Mouse (Mus musculus): ENCODE measurements around the gene Kcnrg. TPM values are rescaled to one million over a fixed set of nuclear protein-coding genes. Genes with fewer than 3 reads are reported as not detected.
"Not testable (repeated sequence)": the region's sequence is repeated elsewhere in the genome, so short reads cannot be mapped to it uniquely, and the experiment has no call there.

Kcnrg gene
- polyA plus RNA-seq, 1 experiment from 2014 or later, result 1.7 TPM

GRCm38 (mm10) chr14:61599057-61599806, 8.0 kb upstream of the Kcnrg start:
- peaks cover 17% of the 10 kb centered on the region for H3K4me1 ChIP-seq
- no peaks in the 10 kb centered on the region for H3K9me3 ChIP-seq
- peak overlapping the region; percentile 85 for H3K27ac ChIP-seq
- peak overlapping the region; percentile 87 for H3K4me3 ChIP-seq (replicated peaks)
- peak overlapping the region; percentile 79 for H3K9ac ChIP-seq
- peaks cover 13% of the 10 kb centered on the region for H3K36me3 ChIP-seq (replicated peaks)
- H3K4me2 ChIP-seq, result peak overlapping the region; percentile 55
- peak; percentile 95 for ATAC-seq (ENCODE audit: low FRiP score)
- H3K27me3 ChIP-seq, result no peaks in the 10 kb centered on the region
- WGBS, result 6% methylated on average over 44 of the region's 44 CpGs

DNA sequence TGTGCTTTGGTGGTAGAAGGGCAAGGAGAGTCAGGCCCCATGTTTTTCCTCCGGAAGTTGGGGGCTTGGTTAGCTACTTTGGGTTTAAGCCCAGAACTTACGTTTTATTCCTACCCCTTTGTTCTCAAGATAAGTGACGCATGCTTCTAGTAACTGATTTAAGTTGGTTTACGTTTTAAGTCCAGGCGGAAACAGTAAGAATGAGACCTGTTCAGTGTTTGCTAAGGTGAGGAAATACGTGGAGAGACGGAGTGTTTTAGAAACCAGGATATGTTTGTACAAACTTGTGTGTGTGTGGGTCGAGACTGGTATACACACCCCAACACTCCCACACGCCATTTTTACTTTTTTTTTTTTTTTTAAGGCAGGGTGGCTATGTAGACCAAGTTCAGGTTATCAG, 5.9 kb upstream of the Kcnrg start:
- H3K4me3 ChIP-seq (replicated peaks), result no peak overlapping the region
- H3K9me3 ChIP-seq, result no peaks in the 10 kb centered on the region
- no peaks in the 10 kb centered on the region for H3K27me3 ChIP-seq
- no peak overlapping the region for H3K27ac ChIP-seq
- 91% methylated on average over 9 of the region's 9 CpGs for WGBS
- H3K36me3 ChIP-seq (replicated peaks), result peaks cover 33% of the 10 kb centered on the region
- no peak for ATAC-seq (ENCODE audit: low FRiP score)
- H3K4me1 ChIP-seq, result peaks cover 17% of the 10 kb centered on the region
- peak overlapping the region; percentile 55 for H3K4me2 ChIP-seq
- H3K9ac ChIP-seq, result no peak overlapping the region

DNA sequence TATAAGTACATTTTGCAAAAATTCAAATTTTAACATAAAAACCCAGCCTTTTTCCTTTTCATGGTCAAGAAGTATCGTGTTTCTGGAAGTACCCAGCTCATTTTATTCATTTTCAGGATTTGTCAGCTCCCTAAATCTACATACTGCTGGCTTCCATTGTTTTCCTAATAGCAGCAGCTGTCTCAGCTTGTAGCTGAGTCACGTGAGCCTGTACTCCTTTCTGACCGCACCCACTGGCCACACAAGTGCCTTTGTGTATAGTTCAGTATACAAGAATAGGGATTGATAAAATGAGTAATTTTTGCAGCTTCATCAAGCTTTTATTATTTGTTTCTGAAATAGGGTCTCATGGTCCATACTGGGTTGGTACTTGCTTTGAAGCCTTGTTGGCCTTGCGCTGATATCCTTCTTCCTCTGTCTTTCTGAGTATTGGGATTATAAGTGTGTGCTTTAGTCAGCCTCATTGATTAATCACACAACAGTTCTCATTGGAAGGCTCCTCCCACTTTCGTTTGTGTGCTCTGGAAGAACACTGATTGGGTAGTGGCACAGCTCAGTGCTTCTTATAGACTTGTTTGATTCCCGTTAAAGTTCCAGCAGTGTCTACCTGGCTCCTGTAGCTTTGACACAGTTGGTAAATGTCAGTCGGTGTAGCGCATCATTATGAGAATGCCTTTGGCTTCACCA, 4.0 kb upstream of the Kcnrg start:
- peaks cover 37% of the 10 kb centered on the region for H3K36me3 ChIP-seq (replicated peaks)
- 66% methylated on average over 8 of the region's 8 CpGs for WGBS
- peaks cover 17% of the 10 kb centered on the region for H3K4me1 ChIP-seq
- no peak overlapping the region for H3K4me2 ChIP-seq
- H3K9me3 ChIP-seq, result no peaks in the 10 kb centered on the region
- H3K27ac ChIP-seq, result peak overlapping the region; percentile 27; the same call in 1 of the 2 replicates
- no peaks in the 10 kb centered on the region for H3K27me3 ChIP-seq
- ATAC-seq (ENCODE audit: low FRiP score), result peak; percentile 74; the same call in 1 of the 2 replicates
- no peak overlapping the region for H3K4me3 ChIP-seq (replicated peaks)
- no peak overlapping the region for H3K9ac ChIP-seq

DNA sequence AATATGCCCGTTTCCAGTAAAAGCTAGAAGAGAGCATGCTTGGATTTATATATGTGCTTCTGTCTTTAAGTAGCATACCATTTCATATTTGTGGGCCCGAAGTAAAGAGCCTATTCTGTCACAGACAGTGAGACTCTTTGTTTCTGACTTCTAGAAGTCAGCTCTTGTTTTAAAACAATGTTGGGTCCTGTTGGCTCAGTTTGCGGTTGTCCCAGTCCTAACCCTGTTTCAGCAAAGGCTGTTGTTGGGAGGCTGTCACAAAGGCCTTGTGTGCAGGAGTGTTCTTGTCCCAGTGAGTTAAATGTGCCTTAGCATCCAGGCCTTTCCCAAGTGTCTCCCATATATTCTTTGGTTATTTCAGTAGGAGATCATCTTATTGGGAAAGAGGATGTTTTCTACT, 3.2 kb upstream of the Kcnrg start:
- Histone ChIP-seq H3K4me3 (replicated peaks) (no peak overlapping the region), H3K36me3 (replicated peaks) (peaks cover 37% of the 10 kb centered on the region), H3K27me3 (no peaks in the 10 kb centered on the region), H3K9me3 (no peaks in the 10 kb centered on the region), H3K4me2 (no peak overlapping the region), H3K4me1 (peaks cover 17% of the 10 kb centered on the region), H3K27ac (no peak overlapping the region), H3K9ac (no peak overlapping the region)
- ATAC-seq (ENCODE audit: low FRiP score), result no peak
- WGBS, result 91% methylated on average over 3 of the region's 3 CpGs

- not testable (repeated sequence) for H3K4me3 ChIP-seq (replicated peaks); ATAC-seq (ENCODE audit: low FRiP score); H3K4me2 ChIP-seq; H3K27ac ChIP-seq; H3K9ac ChIP-seq; H3K27me3 ChIP-seq; H3K4me1 ChIP-seq; H3K9me3 ChIP-seq
- peaks cover 37% of the 10 kb centered on the region for H3K36me3 ChIP-seq (replicated peaks)
- WGBS, result 89% methylated on average over 2 of the region's 2 CpGs
Measured at GRCm38 (mm10) chr14:61606088-61606487, 1.2 kb upstream of the Kcnrg start.

DNA sequence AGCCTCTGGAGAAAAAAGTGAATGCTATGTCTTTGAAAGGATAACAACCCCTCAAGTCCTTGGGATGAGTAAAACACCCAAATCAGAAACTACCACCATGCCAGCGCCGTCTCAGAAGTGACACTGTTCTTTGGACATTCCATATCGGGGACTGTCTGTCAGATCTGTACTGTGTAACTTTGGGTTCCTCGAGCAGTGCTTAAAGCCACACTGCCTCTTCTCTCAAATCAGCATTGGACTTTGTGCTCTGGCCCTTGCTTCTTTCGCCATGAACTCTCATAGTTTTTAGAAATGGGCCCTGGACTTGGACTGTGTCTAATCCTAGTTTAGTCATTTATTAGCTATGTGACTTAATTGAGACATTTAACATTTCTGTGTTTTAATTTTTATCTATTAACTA, 4.5 kb downstream of the Kcnrg start:
- H3K27me3 ChIP-seq, result no peaks in the 10 kb centered on the region
- H3K4me2 ChIP-seq, result no peak overlapping the region
- H3K36me3 ChIP-seq (replicated peaks), result peaks cover under 1% of the 10 kb centered on the region; the same call in 1 of the 2 replicates
- whole genome bisulfite sequencing, result 93% methylated on average over 5 of the region's 5 CpGs
- no peak overlapping the region for H3K9ac ChIP-seq
- H3K4me1 ChIP-seq, result no peaks in the 10 kb centered on the region
- H3K9me3 ChIP-seq, result no peaks in the 10 kb centered on the region
- H3K4me3 ChIP-seq (replicated peaks), result no peak overlapping the region
- H3K27ac ChIP-seq, result no peak overlapping the region
- no peak for ATAC-seq (ENCODE audit: low FRiP score)

GRCm38 (mm10) chr14:61613319-61613718, 6.1 kb downstream of the Kcnrg start:
- Histone ChIP-seq H3K4me3 (replicated peaks) (no peak overlapping the region), H3K9me3 (no peaks in the 10 kb centered on the region), H3K9ac (no peak overlapping the region), H3K27me3 (no peaks in the 10 kb centered on the region), H3K4me2 (no peak overlapping the region), H3K36me3 (replicated peaks) (no peaks in the 10 kb centered on the region), H3K27ac (no peak overlapping the region), H3K4me1 (no peaks in the 10 kb centered on the region)
- no peak for ATAC-seq (ENCODE audit: low FRiP score)
- 96% methylated on average over 2 of the region's 2 CpGs for WGBS

DNA sequence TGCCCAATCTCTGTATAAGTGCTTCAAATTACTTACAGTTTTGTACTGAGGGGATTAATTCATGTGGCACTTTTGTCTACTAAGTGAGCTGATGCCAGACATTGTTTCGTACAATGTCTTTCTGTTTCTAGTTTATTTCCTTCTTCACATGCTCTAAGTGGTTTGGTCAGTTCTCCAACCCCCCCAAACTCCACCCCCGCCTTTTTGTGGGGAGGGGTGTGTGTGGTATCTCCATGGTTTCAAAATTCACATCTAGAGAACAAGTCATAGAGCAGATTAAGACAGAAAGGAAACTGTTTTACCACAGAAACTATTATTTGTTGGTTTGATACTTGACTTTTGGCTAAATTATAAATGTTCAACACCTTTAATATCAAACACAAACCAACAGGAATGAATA, 13.1 kb downstream of the Kcnrg start:
- Histone ChIP-seq H3K4me3 (replicated peaks) (no peak overlapping the region), H3K27ac (no peak overlapping the region), H3K4me2 (no peak overlapping the region), H3K9me3 (no peaks in the 10 kb centered on the region), H3K4me1 (no peaks in the 10 kb centered on the region), H3K27me3 (no peaks in the 10 kb centered on the region), H3K9ac (no peak overlapping the region), H3K36me3 (replicated peaks) (peaks cover 15% of the 10 kb centered on the region; the same call in 1 of the 2 replicates)
- WGBS, result 85% methylated on average over 2 of the region's 2 CpGs
- ATAC-seq (ENCODE audit: low FRiP score), result no peak

GRCm38 (mm10) chr14:61635969-61636368, 28.7 kb downstream of the Kcnrg start:
- Histone ChIP-seq H3K9ac (no peak overlapping the region), H3K27ac (no peak overlapping the region), H3K4me1 (no peaks in the 10 kb centered on the region), H3K4me2 (no peak overlapping the region), H3K9me3 (no peaks in the 10 kb centered on the region), H3K4me3 (replicated peaks) (no peak overlapping the region), H3K27me3 (no peaks in the 10 kb centered on the region), H3K36me3 (replicated peaks) (peaks cover 17% of the 10 kb centered on the region)
- ATAC-seq (ENCODE audit: low FRiP score), result no peak

DNA sequence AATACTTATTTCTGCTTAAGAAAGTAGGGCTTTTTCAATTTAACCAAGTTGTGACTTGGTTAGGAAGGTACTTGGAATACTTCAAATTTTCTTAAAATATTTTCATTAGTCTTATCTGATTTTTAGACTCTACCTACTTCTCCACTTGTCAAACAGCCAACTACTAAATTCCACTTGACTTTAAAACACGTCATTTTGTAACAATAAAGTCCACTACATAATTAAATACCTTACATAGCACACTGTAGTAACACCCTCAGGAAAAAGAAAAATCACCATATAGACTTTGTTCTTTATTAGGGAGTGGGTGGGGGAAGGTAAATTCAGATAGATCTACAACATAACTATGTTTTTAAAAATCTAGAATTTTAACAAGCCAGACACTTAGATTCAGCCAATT, 35.4 kb downstream of the Kcnrg start:
- WGBS, result 75% methylated on average over 1 of the region's 1 CpGs

GRCm38 (mm10) chr14:61645547-61645946, 38.3 kb downstream of the Kcnrg start:
- H3K4me3 ChIP-seq (replicated peaks), result no peak overlapping the region
- no peak overlapping the region for H3K9ac ChIP-seq
- H3K9me3 ChIP-seq, result no peaks in the 10 kb centered on the region
- H3K27me3 ChIP-seq, result no peaks in the 10 kb centered on the region
- H3K36me3 ChIP-seq (replicated peaks), result no peaks in the 10 kb centered on the region
- H3K4me2 ChIP-seq, result peak overlapping the region; percentile 36; the same call in 1 of the 2 replicates
- H3K4me1 ChIP-seq, result peaks cover 4% of the 10 kb centered on the region; the same call in 1 of the 2 replicates
- 28% methylated on average over 1 of the region's 1 CpGs for WGBS
- ATAC-seq (ENCODE audit: low FRiP score), result no peak
- no peak overlapping the region for H3K27ac ChIP-seq

More for the DNA sequence above, 35.4 kb downstream of the Kcnrg start:
- no peaks in the 10 kb centered on the region for H3K4me1 ChIP-seq
- no peaks in the 10 kb centered on the region for H3K36me3 ChIP-seq (replicated peaks)
- H3K27me3 ChIP-seq, result no peaks in the 10 kb centered on the region
- no peak for ATAC-seq (ENCODE audit: low FRiP score)
- H3K4me3 ChIP-seq (replicated peaks), result no peak overlapping the region
- H3K27ac ChIP-seq, result no peak overlapping the region
- H3K4me2 ChIP-seq, result no peak overlapping the region
- no peak overlapping the region for H3K9ac ChIP-seq
- H3K9me3 ChIP-seq, result no peaks in the 10 kb centered on the region

GRCm38 (mm10) chr14:61647182-61647880, 40.1 kb downstream of the Kcnrg start:
- WGBS, result under 1% methylated on average over 24 of the region's 24 CpGs
- peak overlapping the region; percentile 59 for H3K4me2 ChIP-seq
- no peaks in the 10 kb centered on the region for H3K36me3 ChIP-seq (replicated peaks)
- peak overlapping the region; percentile 94 for H3K27ac ChIP-seq
- no peaks in the 10 kb centered on the region for H3K9me3 ChIP-seq
- peak overlapping the region; percentile 98 for H3K4me3 ChIP-seq (replicated peaks)
- peak; percentile 28; the same call in 1 of the 2 replicates for ATAC-seq (ENCODE audit: low FRiP score)
- peaks cover 7% of the 10 kb centered on the region; the same call in 1 of the 2 replicates for H3K4me1 ChIP-seq
- peak overlapping the region; percentile 97 for H3K9ac ChIP-seq
- no peaks in the 10 kb centered on the region for H3K27me3 ChIP-seq
